Mouse (Mus musculus) T-cell, adult 2 months (primary cell): ENCODE results near the gene Uchl4.
"Not testable (repeated sequence)": the region's sequence is repeated elsewhere in the genome, so short reads cannot be mapped to it uniquely, and the experiment has no call there.

ENCODE experiments used
- DNase-seq: peaks from one replicate; pipeline ENCODE4 v3.0.0; 2022; ENCODE audit warnings: low spot score

Gene Uchl4

DNA sequence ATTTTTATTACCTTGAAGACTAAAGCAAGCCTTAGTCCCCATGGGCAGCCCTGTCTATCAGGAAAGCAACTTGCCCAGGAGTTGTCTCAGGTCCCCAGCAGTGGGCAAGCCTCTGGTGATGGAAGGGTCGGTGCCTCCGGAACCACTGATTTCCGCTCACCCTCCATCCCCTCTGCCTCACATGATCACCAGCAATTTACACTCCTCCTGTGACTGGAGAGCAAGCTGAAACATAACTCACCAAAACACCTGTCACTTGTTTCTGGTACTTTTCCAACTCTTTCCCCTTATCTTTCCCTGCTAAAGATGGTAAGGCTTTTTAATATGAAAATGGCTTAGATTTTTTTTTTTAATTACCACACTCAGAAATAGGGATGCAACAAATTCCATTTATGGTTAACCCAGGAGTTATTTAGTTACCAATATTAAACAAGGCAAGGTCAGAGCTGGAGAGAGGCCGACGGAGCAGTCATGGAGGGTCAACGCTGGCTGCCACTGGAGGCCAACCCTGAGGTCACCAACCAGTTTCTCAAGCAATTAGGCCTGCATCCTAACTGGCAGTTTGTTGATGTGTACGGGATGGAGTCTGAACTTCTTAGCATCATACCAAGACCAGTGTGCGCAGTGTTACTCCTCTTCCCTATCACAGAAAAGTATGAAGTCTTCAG lies at the start of gene Uchl4:
Gene Uchl4, plus strand, starts transcription at position 434 of the 668 bp plus-strand sequence.
- no peak for DNase-seq

DNA sequence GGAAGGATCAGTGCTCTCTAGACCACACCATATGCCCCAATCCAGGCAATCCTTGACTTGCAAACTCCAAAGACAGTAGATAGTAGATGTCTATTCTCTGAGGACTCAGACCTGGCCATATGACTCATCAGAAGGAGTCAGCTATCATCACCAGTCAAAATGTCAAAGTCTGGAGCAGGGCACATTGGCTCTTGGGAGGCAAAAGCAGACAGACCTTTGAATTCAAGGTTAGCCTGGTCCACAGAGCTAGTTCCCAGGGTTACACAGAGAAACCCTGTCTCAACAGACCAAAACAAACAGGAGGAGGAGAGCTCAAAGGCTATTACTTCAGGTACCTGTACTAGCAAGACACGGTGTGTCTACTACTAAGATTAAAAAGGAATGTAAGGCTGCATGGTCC lies 41.1 kb upstream of the Uchl4 start:
- DNase-seq = no peak

DNA sequence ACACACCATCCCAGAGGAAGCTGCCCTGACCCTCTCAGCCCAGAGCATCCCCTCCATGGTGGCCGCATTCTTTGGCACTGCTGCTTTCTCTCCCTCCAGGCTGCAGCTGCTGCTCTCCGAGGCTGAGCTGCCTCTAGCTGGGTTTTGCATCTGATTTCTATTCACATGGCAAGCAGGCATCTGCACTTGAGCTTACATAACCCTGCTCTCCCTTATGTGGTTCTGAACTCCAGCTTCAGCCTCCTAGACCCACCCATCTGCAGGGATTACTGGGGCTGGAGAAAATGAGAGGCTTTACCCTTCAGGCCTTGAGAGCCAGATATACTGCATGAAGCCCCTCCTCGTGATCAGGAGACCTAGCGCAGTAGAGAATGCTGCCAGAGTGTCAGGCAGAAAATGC lies 39.4 kb upstream of the Uchl4 start:
- no peak for DNase-seq

GRCm38 (mm10) chr9:64197524-64197923 lies 37.5 kb upstream of the Uchl4 start:
- DNase-seq = no peak

GRCm38 (mm10) chr9:64198068-64198762 lies 36.8 kb upstream of the Uchl4 start:
- no peak for DNase-seq

DNA sequence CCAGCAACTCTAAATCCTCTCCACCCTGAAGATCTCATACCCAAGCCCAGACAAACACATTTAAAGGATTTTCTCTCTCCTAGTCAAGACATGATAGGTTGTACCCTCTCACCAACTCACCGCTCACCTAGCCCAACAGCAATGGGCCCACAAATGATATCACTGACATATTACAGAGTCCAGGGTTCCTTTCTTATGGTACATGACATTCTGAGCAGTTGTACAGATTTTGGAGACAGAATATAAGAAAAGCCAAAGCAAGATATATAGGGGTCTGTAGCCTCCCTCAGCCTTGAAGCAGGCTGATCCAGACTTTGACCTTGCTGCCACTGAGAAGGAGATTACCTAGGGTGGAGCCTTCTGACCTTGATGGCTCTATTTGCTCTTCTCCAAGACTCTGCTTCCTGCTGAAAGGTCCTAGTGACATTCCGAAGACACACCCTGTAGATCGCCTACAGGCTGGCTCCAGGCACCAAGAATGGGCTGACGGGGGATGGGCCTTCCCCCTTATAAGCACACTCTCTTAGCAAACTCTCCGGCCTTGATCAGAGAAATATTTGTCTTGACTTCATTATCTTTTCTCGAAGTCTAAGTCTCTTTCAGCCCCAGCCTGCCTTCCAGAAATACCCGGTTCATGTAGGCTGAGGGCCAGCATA lies 36.1 kb upstream of the Uchl4 start:
- DNase-seq = not testable (repeated sequence)

GRCm38 (mm10) chr9:64199897-64200296 lies 35.1 kb upstream of the Uchl4 start:
- no peak for DNase-seq

- no peak for DNase-seq
Observed at GRCm38 (mm10) chr9:64202331-64202730, 32.7 kb upstream of the Uchl4 start.

GRCm38 (mm10) chr9:64202866-64203265 lies 32.1 kb upstream of the Uchl4 start:
- no peak for DNase-seq

DNA sequence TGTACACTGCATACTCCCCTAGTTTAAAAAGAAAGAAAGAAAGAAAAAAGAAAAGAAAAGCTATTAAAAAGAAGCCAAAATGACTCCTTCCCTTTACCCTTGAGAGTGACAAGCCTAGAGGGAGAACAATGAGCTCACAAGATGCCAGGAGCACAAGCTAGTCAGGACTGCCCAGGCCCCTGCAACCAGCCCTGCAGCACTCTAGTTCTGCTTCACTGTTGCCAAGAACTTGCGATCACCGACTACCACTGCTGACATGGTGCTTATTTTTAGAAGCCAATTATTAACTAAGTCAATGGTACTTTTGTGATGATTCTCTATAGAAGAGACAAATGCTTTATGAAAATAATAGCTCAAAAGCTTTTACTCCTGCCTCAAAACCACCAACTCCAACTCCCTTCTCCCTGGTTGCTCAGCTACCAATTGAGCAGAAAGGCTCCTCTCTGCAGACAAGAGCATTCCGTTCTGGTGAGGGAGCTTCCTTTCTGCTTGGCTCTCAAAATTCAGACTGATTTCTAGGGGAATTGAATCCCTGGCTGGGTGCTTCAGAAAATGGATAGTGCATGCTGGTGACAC lies 27.4 kb upstream of the Uchl4 start:
- no peak for DNase-seq

DNA sequence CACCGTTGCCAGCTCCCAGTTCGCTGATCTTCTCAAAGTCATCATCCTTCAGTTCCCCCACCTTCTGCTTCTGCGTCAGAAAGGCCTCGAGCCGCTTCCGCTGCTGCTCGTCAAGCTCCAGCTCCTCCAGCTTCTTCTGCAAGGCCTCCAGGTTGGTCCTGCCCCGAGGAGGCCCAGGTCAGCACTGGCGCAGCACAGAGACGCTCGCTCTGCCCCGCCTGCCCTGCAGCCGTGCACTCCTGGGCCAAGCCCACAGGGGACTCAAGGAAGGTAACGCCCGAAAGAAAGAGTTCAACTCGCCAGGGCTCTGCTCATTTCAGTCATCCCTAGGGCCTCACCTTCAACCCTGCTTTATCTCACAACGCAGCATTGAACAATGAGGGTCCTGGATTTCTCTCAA lies 20.5 kb upstream of the Uchl4 start:
- no peak for DNase-seq

DNA sequence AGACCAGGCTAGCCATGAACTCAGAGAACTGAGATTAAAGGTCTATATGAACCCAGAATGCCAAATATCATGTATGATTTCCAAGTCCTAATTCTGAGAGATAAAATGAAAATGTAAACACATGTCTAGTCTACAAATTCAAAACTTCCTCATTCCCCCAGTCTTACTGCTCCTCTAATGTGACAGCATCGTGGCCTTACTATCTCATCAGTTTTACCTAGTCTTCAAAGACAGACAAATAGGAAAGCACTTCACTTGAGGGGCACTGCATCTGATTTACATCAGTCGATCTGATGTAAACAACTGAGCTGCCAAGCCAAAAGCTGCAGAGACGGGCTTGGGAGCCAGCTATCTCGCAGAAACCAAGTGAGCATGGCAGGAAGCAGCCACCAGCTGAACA lies 18.9 kb upstream of the Uchl4 start:
- DNase-seq = no peak

GRCm38 (mm10) chr9:64216641-64217040 lies 18.4 kb upstream of the Uchl4 start:
- no peak for DNase-seq

GRCm38 (mm10) chr9:64217887-64218286 lies 17.1 kb upstream of the Uchl4 start:
- no peak for DNase-seq

- no peak for DNase-seq
Observed at GRCm38 (mm10) chr9:64219305-64219704, 15.7 kb upstream of the Uchl4 start.

GRCm38 (mm10) chr9:64219772-64220420 lies 15.1 kb upstream of the Uchl4 start:
- no peak for DNase-seq

DNA sequence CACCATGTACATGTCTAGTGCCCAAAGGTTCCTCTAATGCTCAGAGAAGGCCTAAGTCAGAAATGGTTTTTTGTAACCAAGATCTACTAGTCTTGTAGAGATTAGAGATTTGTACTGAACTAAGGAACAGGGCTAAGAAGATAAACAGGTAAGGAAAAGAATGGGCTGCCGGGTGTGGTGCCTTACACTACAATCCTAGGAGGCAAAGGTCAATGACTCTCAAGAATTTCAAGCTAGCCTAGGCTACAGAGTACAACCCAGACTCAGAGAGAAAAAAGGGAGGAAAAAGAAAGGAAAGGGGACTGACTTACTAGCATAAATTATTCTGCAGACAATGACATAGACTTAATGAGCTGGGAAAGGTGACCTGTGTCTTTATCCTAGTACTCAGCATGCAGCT lies 14.4 kb upstream of the Uchl4 start:
- DNase-seq = no peak

DNA sequence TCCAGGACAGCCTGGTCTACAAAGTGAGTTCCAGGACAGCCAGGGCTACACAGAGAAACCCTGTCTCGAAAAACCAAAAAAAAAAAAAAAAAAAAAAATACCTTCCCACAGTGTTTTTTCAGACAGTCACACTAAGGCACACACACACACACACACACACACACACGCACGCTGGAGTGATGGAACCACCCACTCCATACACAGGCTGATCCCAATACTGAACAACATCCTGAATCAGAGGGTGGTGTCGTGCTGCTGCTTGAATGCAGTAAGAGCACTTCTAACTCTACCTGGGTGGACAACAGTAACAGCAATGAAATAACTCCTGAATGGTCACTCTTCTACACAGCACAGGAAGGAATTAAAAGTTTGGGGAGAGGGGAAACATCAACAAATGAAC lies 13.5 kb upstream of the Uchl4 start:
- no peak for DNase-seq

DNA sequence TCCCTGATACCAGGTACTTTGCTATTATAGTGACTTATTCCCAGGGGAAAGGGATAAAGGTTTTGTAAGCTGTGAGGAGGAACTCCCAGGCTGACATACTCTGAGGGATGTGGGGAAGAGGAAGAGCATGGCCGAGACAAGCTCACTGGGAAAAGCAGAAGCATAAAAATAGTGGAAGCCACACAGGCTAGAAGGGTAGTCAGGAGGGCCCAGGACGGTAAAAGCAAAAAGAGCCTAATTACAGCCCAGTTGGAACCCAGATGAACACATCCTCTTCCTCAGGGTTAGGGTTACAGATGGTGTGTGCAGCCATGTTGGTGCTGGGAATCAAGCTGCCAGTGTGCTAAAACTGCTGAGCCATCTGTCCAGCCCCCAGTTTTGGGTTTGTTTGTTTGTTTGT lies 12.9 kb upstream of the Uchl4 start:
- DNase-seq = no peak

GRCm38 (mm10) chr9:64225805-64226204 lies 9.2 kb upstream of the Uchl4 start:
- no peak for DNase-seq

DNA sequence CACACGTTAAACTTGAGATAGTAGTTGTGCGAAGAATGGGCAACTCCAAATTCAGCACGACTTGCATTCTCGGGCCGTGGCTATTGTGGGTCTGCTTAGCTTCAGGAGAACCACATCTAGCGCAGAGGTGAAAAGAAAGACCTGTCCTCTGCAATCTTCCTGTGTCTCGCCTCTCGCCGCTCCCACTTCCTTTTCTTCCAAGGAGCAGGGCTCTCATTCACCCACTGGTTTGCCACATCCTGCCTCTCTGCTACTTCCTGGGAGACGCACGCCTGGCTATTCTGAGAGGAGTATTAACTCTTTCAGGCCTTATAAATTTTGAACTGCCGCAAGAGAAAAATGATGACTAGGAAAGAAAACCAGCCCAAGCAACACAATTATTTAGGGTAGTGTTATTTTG lies 7.3 kb upstream of the Uchl4 start:
- DNase-seq = peak; percentile 45

GRCm38 (mm10) chr9:64228972-64229371 lies 6.0 kb upstream of the Uchl4 start:
- DNase-seq = no peak

GRCm38 (mm10) chr9:64231171-64231570 lies 3.8 kb upstream of the Uchl4 start:
- no peak for DNase-seq
